11 mouse cellular contexts compared by ENCODE assay signal in the genomic region with DNA sequence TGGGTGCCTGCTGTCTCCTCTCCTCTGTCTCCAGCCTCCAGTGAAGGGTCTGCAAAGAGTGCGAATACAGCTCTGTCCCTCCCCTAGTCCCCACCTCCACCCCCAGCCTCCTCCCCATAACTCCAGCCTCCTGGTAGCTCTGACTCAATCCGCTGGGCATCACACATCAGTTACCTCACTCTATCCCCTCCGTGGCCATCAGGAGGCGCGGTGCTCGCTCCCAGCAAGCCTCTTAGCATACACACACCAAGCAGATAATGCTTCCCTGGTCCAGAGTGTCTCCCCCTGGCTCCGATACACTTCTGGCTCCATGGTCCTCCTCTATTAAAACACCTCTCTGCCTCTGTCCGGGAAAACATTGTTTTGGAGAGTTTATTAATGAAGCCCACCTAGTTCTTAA. TPM values are rescaled to one million over a fixed set of nuclear protein-coding genes. Genes with fewer than 3 reads are reported as not detected.
DNase-seq lines count a peak whose midpoint lies in the region; ATAC-seq and TF ChIP-seq lines count a peak whose summit lies in the region.
"Had no signal": no experiment of that assay in that cellular context is flagged by ENCODE, and none has a peak within 500 bp of the region (broad histone marks: within the 10 kb centered on the region; RNA-seq: fewer than 3 reads in every experiment).

No protein-coding gene starts in this region.

- H3K4me2 ChIP-seq in lung, postnatal 0 days (replicated peaks; ENCODE audit: low read depth, low read length): no peak overlapping the region
- no peak overlapping the region for H3K4me2 ChIP-seq in limb, embryonic 14.5 days (replicated peaks; ENCODE audit: low read depth, low read length, severe bottlenecking)

- peak overlapping the region; percentile 69; the same call in 1 of the 2 replicates for H3K27ac ChIP-seq in heart, embryonic 10.5 days
- no peak overlapping the region for H3K27ac ChIP-seq in lung, postnatal 0 days (ENCODE audit: low read length)
- no peak overlapping the region for H3K27ac ChIP-seq in limb, embryonic 14.5 days (replicated peaks; ENCODE audit: low read depth, low read length)

- peak; percentile 51 for TF ChIP-seq CTCF in lung, postnatal 0 days (IDR thresholded peaks at IDR 0.05)

- peaks cover 29% of the 10 kb centered on the region for H3K27me3 ChIP-seq in heart, embryonic 10.5 days (ENCODE audit: insufficient read depth, poor library complexity, severe bottlenecking)
- H3K27me3 ChIP-seq in lung, postnatal 0 days (replicated peaks; ENCODE audit: insufficient read depth, low read length): no peaks in the 10 kb centered on the region
- H3K27me3 ChIP-seq in limb, embryonic 14.5 days (ENCODE audit: control insufficient read depth, insufficient read depth, low read length): no peaks in the 10 kb centered on the region

- ATAC-seq in lung, postnatal 0 days: no peak
- ATAC-seq in limb, embryonic 14.5 days (ENCODE audit: low FRiP score, low read depth): no peak

- no peak for TF ChIP-seq EP300 in lung, postnatal 0 days (IDR thresholded peaks at IDR 0.05)

- 8% methylated on average over 8 of the region's 8 CpGs for WGBS in heart, embryonic 10.5 days
- WGBS in lung, postnatal 0 days: 24% methylated on average over 8 of the region's 8 CpGs
- 6% methylated on average over 8 of the region's 8 CpGs for WGBS in limb, embryonic 14.5 days

- H3K9ac ChIP-seq in lung, postnatal 0 days (replicated peaks; ENCODE audit: low read depth): no peak overlapping the region
- H3K9ac ChIP-seq in limb, embryonic 14.5 days (ENCODE audit: low read depth, low read length, severe bottlenecking): peak overlapping the region; percentile 21; the same call in 1 of the 2 replicates

- peak; percentile 85 for DNase-seq in heart, embryonic 10.5 days (ENCODE audit: low spot score)
- DNase-seq in heart, adult 9 months (ENCODE audit: low spot score in 2 of 2): no peak
- peak; percentile 30 for DNase-seq in lung, postnatal 0 days (ENCODE audit: low spot score)
- DNase-seq in lung, postnatal 4 days: no peak
- DNase-seq in embryo, embryonic 10 days (ENCODE audit: low spot score): peak; percentile 75
- DNase-seq in limb, embryonic 14.5 days (ENCODE audit: low spot score): no peak
- no peak for DNase-seq in c-Kit-positive CD71-positive TER-119-positive erythroid progenitor cells, embryonic 14.5 days (ENCODE audit: low spot score)
- no peak for DNase-seq in left cerebral cortex, adult 9 months (ENCODE audit: low spot score in 2 of 2)
- DNase-seq: adrenal gland, adult 8-10 months; gastrocnemius, postnatal 10 days; thymus, adult 18-20 months had no signal

- no peak overlapping the region for H3K4me3 ChIP-seq in heart, embryonic 10.5 days
- no peak overlapping the region for H3K4me3 ChIP-seq in lung, postnatal 0 days (ENCODE audit: low read depth, low read length)
- no peak overlapping the region for H3K4me3 ChIP-seq in limb, embryonic 14.5 days (replicated peaks; ENCODE audit: low read length)

- H3K36me3 ChIP-seq in heart, embryonic 10.5 days: no peaks in the 10 kb centered on the region
- no peaks in the 10 kb centered on the region for H3K36me3 ChIP-seq in lung, postnatal 0 days (ENCODE audit: insufficient read depth, low read length)
- no peaks in the 10 kb centered on the region for H3K36me3 ChIP-seq in limb, embryonic 14.5 days (ENCODE audit: control insufficient read depth, insufficient read depth, low read length)

- no peak for TF ChIP-seq POLR2A in limb, embryonic 14.5 days (IDR thresholded peaks at IDR 0.05; ENCODE audit: borderline replicate concordance, extremely low read depth, insufficient read depth, insufficient read length)

- H3K4me1 ChIP-seq in heart, embryonic 10.5 days: peaks cover 41% of the 10 kb centered on the region
- no peaks in the 10 kb centered on the region for H3K4me1 ChIP-seq in lung, postnatal 0 days (ENCODE audit: insufficient read depth, low read depth, low read length)
- peaks cover 10% of the 10 kb centered on the region for H3K4me1 ChIP-seq in limb, embryonic 14.5 days (ENCODE audit: control insufficient read depth, insufficient read depth, low read length)

- H3K9me3 ChIP-seq in heart, embryonic 10.5 days: no peaks in the 10 kb centered on the region
- H3K9me3 ChIP-seq in lung, postnatal 0 days (ENCODE audit: low read length): no peaks in the 10 kb centered on the region
- H3K9me3 ChIP-seq in limb, embryonic 14.5 days (ENCODE audit: control insufficient read depth, low read length): no peaks in the 10 kb centered on the region

RNA-seq across cellular contexts. Expression of gene Lamc3, which starts 17.5 kb away (rescaled TPM):
- 1.7 and 2.2 TPM in 2 replicates for polyA plus RNA-seq in heart, embryonic 10.5 days (2016; fragmentation: Nextera tagmentation; extraction: Ambion mirVana)
- 2.9 and 3.4 TPM in 2 replicates for polyA plus RNA-seq in lung, postnatal 0 days (2015; fragmentation: Nextera tagmentation; extraction: Ambion mirVana)
- 1.1 and 1.6 TPM in 2 replicates for polyA plus RNA-seq in limb, embryonic 14.5 days (2012; rRNA removed)
- 0.68 and 0.84 TPM in 2 replicates for polyA plus RNA-seq in limb, embryonic 14.5 days (2014; fragmentation: Nextera tagmentation; extraction: Ambion mirVana)

RNA-seq across cellular contexts. Expression of gene Aif1l, which starts 45.3 kb away (rescaled TPM):
- 92.8 and 96.1 TPM in 2 replicates for polyA plus RNA-seq in heart, embryonic 10.5 days (2016; fragmentation: Nextera tagmentation; extraction: Ambion mirVana)
- 11.7 and 12.6 TPM in 2 replicates for polyA plus RNA-seq in lung, postnatal 0 days (2015; fragmentation: Nextera tagmentation; extraction: Ambion mirVana)
- polyA plus RNA-seq in limb, embryonic 14.5 days (2012; rRNA removed): 28.2 and 35.4 TPM in 2 replicates
- polyA plus RNA-seq in limb, embryonic 14.5 days (2014; fragmentation: Nextera tagmentation; extraction: Ambion mirVana): 32.3 and 44.7 TPM in 2 replicates

RNA-seq across cellular contexts. Expression of gene Fibcd1, which starts 58.8 kb away (rescaled TPM):
- 0.12 and 0.36 TPM in 2 replicates for polyA plus RNA-seq in heart, embryonic 10.5 days (2016; fragmentation: Nextera tagmentation; extraction: Ambion mirVana)
- 0.02 and 0.08 TPM in 2 replicates for polyA plus RNA-seq in lung, postnatal 0 days (2015; fragmentation: Nextera tagmentation; extraction: Ambion mirVana)
- polyA plus RNA-seq in limb, embryonic 14.5 days (2012; rRNA removed): 0.34 and 0.40 TPM in 2 replicates
- polyA plus RNA-seq in limb, embryonic 14.5 days (2014; fragmentation: Nextera tagmentation; extraction: Ambion mirVana): 0.17 and 0.28 TPM in 2 replicates

Comparison
In these comparisons a context has a peak if more than half of its experiments do, and no peak if none do; other contexts are left out.
1. DNase-seq: peak in heart, embryonic 10.5 days (single experiment), lung, postnatal 0 days (single experiment) and embryo, embryonic 10 days (single experiment); none in heart, adult 9 months (0 of 2), lung, postnatal 4 days (0 of 2), limb, embryonic 14.5 days (single experiment), c-Kit-positive CD71-positive TER-119-positive erythroid progenitor cells, embryonic 14.5 days (single experiment) and left cerebral cortex, adult 9 months (0 of 2).